Mouse (Mus musculus): ENCODE measurements around the gene Otud1.

GRCm38 (mm10) chr2:19663146-19663848 lies 5.7 kb downstream of the Otud1 start:
- TF ChIP-seq CTCF (IDR thresholded peaks at IDR 0.05; ENCODE audit: low read depth) (no peak), EP300 (IDR thresholded peaks at IDR 0.05; ENCODE audit: low read depth) (peak; percentile 12; the same call in 1 of the 2 replicates)
